Mouse (Mus musculus): Measurements from ENCODE around the gene Fosb. TPM values are rescaled to one million over a fixed set of nuclear protein-coding genes. Genes with fewer than 3 reads are reported as not detected.

Fosb gene
- polyA plus RNA-seq, 1 experiment from 2014 or later: 0.14 TPM

Other genes with a start within 250 kb of the Fosb start
- gene Dmwd, start 233.8 kb downstream of the Fosb start, polyA plus RNA-seq (2015; fragmentation: Nextera tagmentation; extraction: Ambion mirVana): 11.0 and 13.4 TPM in 2 replicates
- gene Dmpk, start 226.2 kb downstream of the Fosb start, polyA plus RNA-seq (2015; fragmentation: Nextera tagmentation; extraction: Ambion mirVana): 52.2 and 53.7 TPM in 2 replicates
- 8.7 and 8.8 TPM in 2 replicates for gene Six5, start 215.5 kb downstream of the Fosb start, polyA plus RNA-seq (2015; fragmentation: Nextera tagmentation; extraction: Ambion mirVana)
- gene Gm4969, start 191.7 kb downstream of the Fosb start, polyA plus RNA-seq (2015; fragmentation: Nextera tagmentation; extraction: Ambion mirVana): 1.8 and 2.3 TPM in 2 replicates
- gene Fbxo46, start 190.2 kb downstream of the Fosb start, polyA plus RNA-seq (2015; fragmentation: Nextera tagmentation; extraction: Ambion mirVana): 10.5 and 12.8 TPM in 2 replicates
- gene Qpctl, start 160.8 kb downstream of the Fosb start, polyA plus RNA-seq (2015; fragmentation: Nextera tagmentation; extraction: Ambion mirVana): 9.2 and 11.5 TPM in 2 replicates
- 138 TPM in 2 replicates for gene Snrpd2, start 160.3 kb downstream of the Fosb start, polyA plus RNA-seq (2015; fragmentation: Nextera tagmentation; extraction: Ambion mirVana)
- gene Gipr, start 143.9 kb downstream of the Fosb start, polyA plus RNA-seq (2015; fragmentation: Nextera tagmentation; extraction: Ambion mirVana): 2.5 and 2.8 TPM in 2 replicates
- 6.5 and 7.3 TPM in 2 replicates for gene Eml2, start 133.6 kb downstream of the Fosb start, polyA plus RNA-seq (2015; fragmentation: Nextera tagmentation; extraction: Ambion mirVana)
- gene Gpr4, start 97.5 kb downstream of the Fosb start, polyA plus RNA-seq (2015; fragmentation: Nextera tagmentation; extraction: Ambion mirVana): 1.4 and 1.5 TPM in 2 replicates
- gene Opa3, start 81.7 kb downstream of the Fosb start, polyA plus RNA-seq (2015; fragmentation: Nextera tagmentation; extraction: Ambion mirVana): 36.8 and 39.4 TPM in 2 replicates
- 109 and 114 TPM in 2 replicates for gene Vasp, start 38.2 kb downstream of the Fosb start, polyA plus RNA-seq (2015; fragmentation: Nextera tagmentation; extraction: Ambion mirVana)
- 0.14 and 0.34 TPM in 2 replicates for gene Ppm1n, start 30.0 kb downstream of the Fosb start, polyA plus RNA-seq (2015; fragmentation: Nextera tagmentation; extraction: Ambion mirVana)
- 11.3 and 12.5 TPM in 2 replicates for gene Rtn2, start 27.4 kb downstream of the Fosb start, polyA plus RNA-seq (2015; fragmentation: Nextera tagmentation; extraction: Ambion mirVana)
- gene Ercc1, start 34.7 kb upstream of the Fosb start, polyA plus RNA-seq (2015; fragmentation: Nextera tagmentation; extraction: Ambion mirVana): 51.6 and 52.0 TPM in 2 replicates
- 21.7 and 23.4 TPM in 2 replicates for gene Cd3eap, start 49.4 kb upstream of the Fosb start, polyA plus RNA-seq (2015; fragmentation: Nextera tagmentation; extraction: Ambion mirVana)
- gene Ppp1r13l, start 49.7 kb upstream of the Fosb start, polyA plus RNA-seq (2015; fragmentation: Nextera tagmentation; extraction: Ambion mirVana): 3.1 and 4.8 TPM in 2 replicates
- gene Ercc2, start 72.0 kb upstream of the Fosb start, polyA plus RNA-seq (2015; fragmentation: Nextera tagmentation; extraction: Ambion mirVana): 16.7 and 17.3 TPM in 2 replicates
- 3.7 and 4.7 TPM in 2 replicates for gene Klc3, start 94.1 kb upstream of the Fosb start, polyA plus RNA-seq (2015; fragmentation: Nextera tagmentation; extraction: Ambion mirVana)
- 5.1 and 9.0 TPM in 2 replicates for gene Ckm, start 94.7 kb upstream of the Fosb start, polyA plus RNA-seq (2015; fragmentation: Nextera tagmentation; extraction: Ambion mirVana)
- 5.8 and 6.1 TPM in 2 replicates for gene Mark4, start 148.8 kb upstream of the Fosb start, polyA plus RNA-seq (2015; fragmentation: Nextera tagmentation; extraction: Ambion mirVana)
- gene Exoc3l2, start 153.3 kb upstream of the Fosb start, polyA plus RNA-seq (2015; fragmentation: Nextera tagmentation; extraction: Ambion mirVana): 0.50 and 0.53 TPM in 2 replicates
- gene Bloc1s3, start 198.3 kb upstream of the Fosb start, polyA plus RNA-seq (2015; fragmentation: Nextera tagmentation; extraction: Ambion mirVana): 1.9 and 2.2 TPM in 2 replicates
- 124 and 137 TPM in 2 replicates for gene Trappc6a, start 198.3 kb upstream of the Fosb start, polyA plus RNA-seq (2015; fragmentation: Nextera tagmentation; extraction: Ambion mirVana)
- 0.10 and 0.11 TPM in 2 replicates for gene Nkpd1, start 207.8 kb upstream of the Fosb start, polyA plus RNA-seq (2015; fragmentation: Nextera tagmentation; extraction: Ambion mirVana)